Mouse (Mus musculus): ENCODE measurements at regions not wholly inside any gene's neighbourhood (a gene's known extent, or its start where the extent isn't known, plus 50 kb on each side); places are given as distances from the start of the nearest gene placed in this dataset.
A peak's percentile ranks its signal among the peaks of the same experiment; 100 is the strongest.

GRCm38 (mm10) chr6:100176914-100177560 lies 110.2 kb downstream of the Rybp start:
- no peak for DNase-seq

- DNase-seq: peak; percentile 60
Measured at GRCm38 (mm10) chr6:100170711-100171348, 116.5 kb downstream of the Rybp start.

- DNase-seq: no peak
Measured at GRCm38 (mm10) chr6:100167321-100167720, 120.0 kb downstream of the Rybp start.

DNA sequence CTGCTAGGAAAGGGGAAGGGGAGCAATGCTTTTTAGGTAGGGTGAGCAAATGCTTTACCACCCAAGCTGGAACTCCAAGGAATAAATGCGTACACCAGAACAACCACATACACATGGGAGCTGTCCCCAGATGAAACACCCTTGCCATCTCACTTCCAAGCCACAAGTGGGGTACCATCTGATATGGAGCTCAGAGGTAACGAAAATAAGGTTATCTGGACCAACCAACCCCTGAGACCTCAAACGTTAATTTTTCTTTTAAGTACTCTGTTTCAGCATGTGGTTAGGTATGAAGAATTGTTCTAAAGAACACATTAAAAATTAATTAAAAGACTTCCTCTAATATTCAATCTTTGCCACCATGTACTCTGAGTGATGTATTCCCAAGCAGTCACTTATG lies 121.5 kb downstream of the Rybp start:
- no peak for DNase-seq

DNA sequence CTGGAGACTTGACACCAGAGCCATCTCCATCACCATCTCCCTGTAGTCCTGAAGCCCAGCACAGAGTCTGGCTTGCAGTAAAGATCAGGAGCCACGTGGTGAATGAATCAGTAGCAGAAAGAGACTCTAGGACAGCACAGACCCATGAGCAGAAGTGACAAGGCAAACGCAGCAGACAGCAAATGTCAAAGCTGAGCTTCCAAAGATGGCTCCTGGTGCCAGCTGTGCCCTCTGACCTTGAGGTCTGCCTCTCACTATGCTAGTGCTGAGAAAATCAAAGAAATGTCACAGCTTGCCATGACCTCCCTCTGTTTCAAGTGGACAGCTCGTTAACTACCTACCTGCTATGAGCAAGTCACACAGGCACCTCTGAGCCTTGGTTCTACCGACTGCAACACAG lies 123.1 kb downstream of the Rybp start:
- DNase-seq: no peak

GRCm38 (mm10) chr6:100163814-100164130 lies 123.5 kb downstream of the Rybp start:
- DNase-seq: no peak

- DNase-seq: peak; percentile 85
Measured at GRCm38 (mm10) chr6:100162961-100163813, 124.1 kb downstream of the Rybp start.

DNA sequence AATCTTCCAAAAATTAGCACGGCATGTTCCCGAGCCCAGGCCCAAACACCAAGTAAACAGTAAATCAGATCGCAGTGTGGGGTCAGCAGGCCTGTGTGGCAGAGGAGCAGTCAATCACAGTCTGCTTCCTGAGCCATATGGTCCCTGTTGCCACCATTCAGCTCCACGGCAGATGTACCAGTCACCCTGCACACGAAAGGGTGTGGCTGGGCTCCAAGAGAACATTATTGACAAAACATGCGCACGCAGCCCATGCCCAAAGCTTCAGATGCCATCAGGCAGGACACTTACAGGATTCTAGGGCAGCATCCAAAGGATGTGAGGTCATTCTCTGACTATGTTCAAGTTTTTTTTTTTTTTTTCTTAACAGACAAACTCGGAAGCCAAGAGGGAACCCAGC lies 126.6 kb downstream of the Rybp start:
- DNase-seq: no peak

DNA sequence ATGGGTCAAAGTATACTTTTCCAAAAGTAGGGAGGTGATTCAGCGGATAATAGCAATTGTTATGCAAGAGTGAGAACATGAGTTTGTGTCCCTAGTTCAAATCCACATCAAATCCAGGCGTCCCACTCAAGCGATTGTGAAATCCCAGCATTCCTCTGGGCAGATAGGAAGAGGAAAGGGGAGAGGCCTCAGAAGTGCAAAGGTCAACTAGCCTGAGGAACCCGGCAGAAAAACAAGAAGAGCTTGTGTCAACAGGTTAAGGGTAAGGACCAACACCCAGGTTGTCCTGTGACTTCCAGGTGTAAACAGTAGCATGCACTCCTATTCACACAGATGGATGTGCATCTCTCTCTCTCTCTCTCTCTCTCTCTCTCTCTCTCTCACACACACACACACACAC lies 127.5 kb downstream of the Rybp start:
- no peak for DNase-seq

GRCm38 (mm10) chr6:100159246-100159645 lies 128.0 kb downstream of the Rybp start:
- DNase-seq: no peak

- DNase-seq: peak; percentile 63
Measured at GRCm38 (mm10) chr6:100157288-100157687, 130.0 kb downstream of the Rybp start.

DNA sequence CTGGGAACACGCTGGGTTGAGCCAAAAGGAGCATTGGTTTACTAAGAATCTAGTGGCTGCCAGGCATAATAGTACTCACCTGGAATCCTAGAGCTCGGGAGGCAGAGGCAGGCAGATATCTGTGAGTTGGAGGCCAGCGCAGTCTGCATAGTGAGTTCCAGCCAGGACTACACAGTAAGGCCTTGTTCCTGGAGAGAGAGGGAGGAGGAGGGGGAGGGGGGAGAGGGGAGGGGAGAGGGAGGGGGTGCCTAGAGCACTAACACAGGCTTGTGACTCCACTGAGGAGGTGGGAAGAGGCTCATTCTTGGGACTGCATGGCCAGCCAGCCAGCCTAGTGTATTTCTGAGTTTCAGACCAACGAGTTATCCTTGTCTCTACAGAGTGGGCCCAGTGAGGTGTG lies 131.1 kb downstream of the Rybp start:
- no peak for DNase-seq

- DNase-seq: peak; percentile 72
Measured at GRCm38 (mm10) chr6:100155676-100156075, 131.6 kb downstream of the Rybp start.

DNA sequence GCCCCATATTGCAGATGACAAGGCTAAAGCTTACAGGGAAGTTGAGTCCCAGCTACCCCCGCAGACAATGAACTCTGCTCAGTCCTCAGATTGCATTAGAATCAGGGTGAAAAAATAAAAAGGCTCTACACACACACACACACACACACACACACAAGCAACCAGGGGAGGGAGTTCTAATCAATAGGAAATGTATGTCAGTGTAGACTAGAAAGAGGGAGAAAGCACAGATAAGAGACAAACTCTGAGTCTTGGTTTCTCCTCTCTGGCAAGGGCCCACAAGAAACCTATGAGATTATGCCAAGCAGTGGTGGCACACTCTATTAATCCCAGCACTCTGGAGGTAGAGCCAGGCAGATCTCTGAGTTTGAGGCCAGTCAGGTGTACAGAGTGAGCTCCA lies 135.8 kb downstream of the Rybp start:
- no peak for DNase-seq

DNA sequence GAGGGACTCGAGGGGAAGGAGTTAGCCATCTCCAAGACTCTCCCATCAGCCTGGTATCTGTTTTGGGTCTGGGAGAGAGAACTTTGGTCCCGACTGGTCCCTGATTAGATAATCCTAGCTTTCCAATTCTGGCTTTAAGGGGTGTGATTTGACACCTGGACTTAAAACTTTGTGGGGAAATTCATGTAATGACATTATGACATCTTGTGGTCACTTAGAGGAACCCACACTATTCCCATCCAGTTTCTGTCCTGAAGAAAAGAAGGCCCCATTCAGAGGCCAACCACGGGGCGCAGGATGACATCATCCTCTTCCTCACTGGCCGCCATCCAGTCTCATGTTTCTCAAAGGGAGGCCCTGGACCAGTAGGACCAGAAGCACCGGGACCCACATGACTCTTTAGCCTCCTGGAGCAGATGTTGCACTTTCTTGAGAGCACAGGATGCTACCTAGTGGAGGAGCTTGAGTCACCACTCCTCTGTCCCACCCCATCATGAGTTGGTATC lies 136.5 kb downstream of the Rybp start:
- DNase-seq: no peak

GRCm38 (mm10) chr6:100149458-100149852 lies 137.8 kb downstream of the Rybp start:
- no peak for DNase-seq

GRCm38 (mm10) chr6:100148751-100149457 lies 138.4 kb downstream of the Rybp start:
- DNase-seq: no peak

DNA sequence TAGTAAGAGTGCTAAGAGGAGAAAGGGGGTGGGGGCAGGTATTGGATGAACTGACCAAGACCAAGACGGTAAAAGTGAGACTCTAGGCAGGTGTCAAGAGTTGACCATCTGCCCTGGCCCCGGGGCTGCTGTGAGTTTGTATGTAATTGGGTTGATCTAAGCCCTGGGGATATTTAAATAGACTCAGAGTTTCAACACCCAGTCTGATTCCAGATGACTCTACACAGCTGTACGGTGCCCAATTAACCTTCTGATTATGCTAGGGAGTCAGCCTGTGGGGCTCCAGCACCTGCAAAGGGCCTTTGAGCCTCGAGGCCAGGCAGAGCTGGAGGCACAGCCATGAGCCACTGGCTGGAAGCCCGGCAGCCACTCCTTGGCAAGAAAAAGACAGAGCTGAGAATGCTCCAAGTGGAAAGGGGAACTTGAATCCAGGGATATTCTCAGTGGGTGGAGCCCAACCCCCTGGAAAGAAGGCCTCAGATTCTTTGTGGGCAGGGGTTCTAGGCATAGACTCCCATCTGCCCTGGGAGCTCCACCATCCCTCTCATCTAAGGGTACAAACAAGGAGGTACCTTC lies 140.8 kb downstream of the Rybp start:
- DNase-seq: no peak

DNA sequence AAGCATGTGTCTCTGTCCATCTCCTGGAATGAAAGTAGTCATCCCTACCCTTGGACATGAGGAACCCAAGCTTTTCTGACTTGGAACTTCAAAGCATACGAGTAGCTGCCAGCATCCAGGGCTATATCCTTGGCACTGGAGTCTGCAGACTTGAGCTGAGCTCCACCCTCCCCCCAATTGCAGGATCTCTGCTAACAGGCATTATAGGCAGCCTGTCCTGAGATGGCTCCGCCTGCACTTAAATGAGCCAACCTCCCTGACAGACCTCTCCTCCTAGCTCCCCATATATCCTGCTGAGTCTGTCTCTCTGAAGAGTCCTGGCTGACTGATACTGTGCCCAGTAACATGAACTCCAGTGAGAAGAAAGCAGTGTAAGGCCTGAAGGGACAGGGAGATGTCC lies 141.4 kb downstream of the Rybp start:
- no peak for DNase-seq

GRCm38 (mm10) chr6:100144544-100145287 lies 142.6 kb downstream of the Rybp start:
- DNase-seq: no peak

- DNase-seq: peak; percentile 82
Measured at GRCm38 (mm10) chr6:100143586-100144301, 143.5 kb downstream of the Rybp start.

Data from lung, postnatal 14 days (tissue).